Mouse (Mus musculus): ENCODE results near the gene Barx2.

DNA sequence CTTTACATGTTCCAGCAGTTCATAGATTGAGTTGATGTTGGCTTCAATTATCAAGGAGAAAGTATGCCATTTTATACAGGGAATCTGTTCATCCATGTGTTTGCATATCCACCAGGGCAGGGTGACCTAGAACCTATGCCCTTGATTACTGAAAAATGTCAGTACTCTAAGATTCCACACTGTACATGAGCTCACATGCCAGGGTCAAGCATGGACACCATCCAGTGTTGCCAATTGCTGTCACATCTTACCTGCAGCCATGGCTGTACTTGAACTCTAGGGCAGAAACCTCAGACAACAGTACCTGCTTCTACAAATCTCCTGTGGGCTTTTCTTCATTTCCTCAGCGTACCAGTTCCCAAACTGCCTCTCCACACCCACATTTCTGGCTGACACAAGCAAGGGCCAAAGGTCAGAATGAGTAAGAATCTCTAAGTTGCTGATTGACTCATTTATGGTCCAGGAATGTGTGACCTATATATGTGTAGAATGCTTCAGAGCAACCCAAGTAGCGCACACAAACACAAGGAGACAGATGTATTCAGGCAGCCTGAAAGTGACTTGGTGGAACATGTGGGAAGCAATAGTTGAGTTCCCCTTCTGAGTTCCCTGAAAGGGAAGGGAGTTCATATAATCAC is 44.3 kb downstream of the Barx2 start:
- TF ChIP-seq CTCF (IDR thresholded peaks at IDR 0.05; ENCODE audit: insufficient read depth, low read depth, low read length) (no peak), POLR2A (IDR thresholded peaks at IDR 0.05; ENCODE audit: insufficient read depth, low read depth, low read length) (no peak)

All from olfactory bulb, adult 2 months (tissue).